Comparison of ENCODE assay signal across 8 mouse cellular contexts in the genomic region with DNA sequence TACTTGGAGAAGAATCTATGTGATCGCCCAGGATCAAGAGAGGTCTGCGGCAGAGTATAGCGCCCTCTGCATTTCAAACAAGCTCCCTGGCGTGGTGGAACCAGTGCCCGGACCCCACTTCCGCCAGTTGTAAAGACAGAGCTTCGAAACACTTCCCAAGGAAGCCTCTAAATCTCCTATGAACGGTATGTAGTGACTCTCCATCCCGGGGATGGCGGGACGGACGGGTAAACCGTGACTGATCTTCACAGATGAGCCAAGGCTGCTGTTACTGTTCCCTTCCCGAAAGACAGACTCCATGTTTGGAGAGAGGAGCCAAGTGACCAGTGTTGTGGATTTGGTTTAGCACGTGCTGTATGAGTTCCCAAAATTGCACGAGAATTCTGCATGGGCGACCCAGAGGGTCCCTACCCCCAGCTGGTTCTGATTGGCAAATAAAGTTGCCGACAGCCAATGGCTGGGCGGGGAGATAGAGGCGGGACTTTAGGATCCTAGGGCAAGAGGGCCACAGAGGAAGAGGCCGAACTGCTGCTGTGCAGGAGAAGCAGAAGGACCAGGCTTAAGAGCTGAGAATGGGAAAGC. TPM values are rescaled to one million over a fixed set of nuclear protein-coding genes. Genes with fewer than 3 reads are reported as not detected.
DNase-seq lines count a peak whose midpoint lies in the region; ATAC-seq lines count a peak whose summit lies in the region.

No protein-coding gene starts in this region.

- ATAC-seq in cerebellum, adult (ENCODE audit: insufficient number of reproducible peaks, low FRiP score, low TSS enrichment): peak; percentile 72
- ATAC-seq in forebrain, embryonic 13.5 days: peak; percentile 63; the same call in 1 of the 2 replicates
- ATAC-seq in limb, embryonic 13.5 days (ENCODE audit: low FRiP score, low read depth): peak; percentile 78
- ATAC-seq in midbrain, embryonic 12.5 days (ENCODE audit: low FRiP score, low read depth): peak; percentile 78

- 14% methylated on average over 21 of the region's 21 CpGs for WGBS in forebrain, embryonic 13.5 days
- 9% methylated on average over 21 of the region's 21 CpGs for WGBS in hindbrain, embryonic 10.5 days
- WGBS in limb, embryonic 13.5 days: 6% methylated on average over 21 of the region's 21 CpGs
- WGBS in midbrain, embryonic 12.5 days: 11% methylated on average over 21 of the region's 21 CpGs

- peaks cover 4% of the 10 kb centered on the region for H3K9me3 ChIP-seq in forebrain, embryonic 13.5 days (replicated peaks)
- H3K9me3 ChIP-seq in hindbrain, embryonic 10.5 days: peaks cover 6% of the 10 kb centered on the region
- peaks cover 7% of the 10 kb centered on the region for H3K9me3 ChIP-seq in limb, embryonic 13.5 days
- H3K9me3 ChIP-seq in midbrain, embryonic 12.5 days: peaks cover 4% of the 10 kb centered on the region

- H3K4me2 ChIP-seq in forebrain, embryonic 13.5 days: peak overlapping the region; percentile 62
- H3K4me2 ChIP-seq in limb, embryonic 13.5 days (replicated peaks): peak overlapping the region; percentile 65
- peak overlapping the region; percentile 59 for H3K4me2 ChIP-seq in midbrain, embryonic 12.5 days (replicated peaks)

- DNase-seq in cerebellum, adult 11-12 months: no peak
- peak; percentile 17 for DNase-seq in c-Kit-positive CD71-negative TER-119-negative erythroid progenitor cells, embryonic 14.5 days (ENCODE audit: low read depth)
- DNase-seq in hindbrain, embryonic 10.5 days (ENCODE audit: low spot score): peak; percentile 72
- DNase-seq in testis, postnatal 10 days (ENCODE audit: low spot score): peak; percentile 53

- no peak overlapping the region for H3K27ac ChIP-seq in forebrain, embryonic 13.5 days
- H3K27ac ChIP-seq in hindbrain, embryonic 10.5 days: peak overlapping the region; percentile 72; the same call in 1 of the 2 replicates
- no peak overlapping the region for H3K27ac ChIP-seq in limb, embryonic 13.5 days
- H3K27ac ChIP-seq in midbrain, embryonic 12.5 days (replicated peaks): no peak overlapping the region

- peaks cover 10% of the 10 kb centered on the region for H3K4me1 ChIP-seq in forebrain, embryonic 13.5 days
- peaks cover 13% of the 10 kb centered on the region; the same call in 1 of the 2 replicates for H3K4me1 ChIP-seq in hindbrain, embryonic 10.5 days (replicated peaks)
- H3K4me1 ChIP-seq in limb, embryonic 13.5 days: peaks cover 3% of the 10 kb centered on the region
- H3K4me1 ChIP-seq in midbrain, embryonic 12.5 days: no peaks in the 10 kb centered on the region

- peak overlapping the region; percentile 43 for H3K9ac ChIP-seq in forebrain, embryonic 13.5 days
- H3K9ac ChIP-seq in limb, embryonic 13.5 days: peak overlapping the region; percentile 46
- H3K9ac ChIP-seq in midbrain, embryonic 12.5 days (replicated peaks): no peak overlapping the region

- H3K4me3 ChIP-seq in forebrain, embryonic 13.5 days: peak overlapping the region; percentile 34
- peak overlapping the region; percentile 49 for H3K4me3 ChIP-seq in hindbrain, embryonic 10.5 days
- H3K4me3 ChIP-seq in limb, embryonic 13.5 days: peak overlapping the region; percentile 36
- peak overlapping the region; percentile 34 for H3K4me3 ChIP-seq in midbrain, embryonic 12.5 days

- H3K27me3 ChIP-seq in forebrain, embryonic 13.5 days: no peaks in the 10 kb centered on the region
- no peaks in the 10 kb centered on the region; the same call in 1 of the 2 replicates for H3K27me3 ChIP-seq in hindbrain, embryonic 10.5 days (ENCODE audit: insufficient read depth, poor library complexity, severe bottlenecking)
- H3K27me3 ChIP-seq in limb, embryonic 13.5 days: no peaks in the 10 kb centered on the region
- no peaks in the 10 kb centered on the region for H3K27me3 ChIP-seq in midbrain, embryonic 12.5 days

- peaks cover 3% of the 10 kb centered on the region; the same call in 1 of the 2 replicates for H3K36me3 ChIP-seq in forebrain, embryonic 13.5 days (ENCODE audit: poor library complexity, severe bottlenecking)
- H3K36me3 ChIP-seq in hindbrain, embryonic 10.5 days: peaks cover 5% of the 10 kb centered on the region
- peaks cover 3% of the 10 kb centered on the region; the same call in 1 of the 2 replicates for H3K36me3 ChIP-seq in limb, embryonic 13.5 days
- H3K36me3 ChIP-seq in midbrain, embryonic 12.5 days: peaks cover 4% of the 10 kb centered on the region

RNA-seq across cellular contexts. Expression of gene Gpatch1, which starts 48.7 kb away (rescaled TPM):
- 19.3 and 19.5 TPM in 2 replicates for polyA plus RNA-seq in forebrain, embryonic 13.5 days (2015; fragmentation: Nextera tagmentation; extraction: Ambion mirVana)
- 15.3 and 16.5 TPM in 2 replicates for polyA plus RNA-seq in hindbrain, embryonic 10.5 days (2016; fragmentation: Nextera tagmentation; extraction: Ambion mirVana)
- 20.0 and 20.9 TPM in 2 replicates for polyA plus RNA-seq in limb, embryonic 13.5 days (2015; fragmentation: Nextera tagmentation; extraction: Ambion mirVana)
- 19.6 and 19.9 TPM in 2 replicates for polyA plus RNA-seq in midbrain, embryonic 12.5 days (2016; fragmentation: Nextera tagmentation; extraction: Ambion mirVana)

RNA-seq across cellular contexts. Expression of gene Lrp3, which starts 54.2 kb away (rescaled TPM):
- polyA plus RNA-seq in forebrain, embryonic 13.5 days (2015; fragmentation: Nextera tagmentation; extraction: Ambion mirVana): 23.7 and 24.1 TPM in 2 replicates
- 13.1 and 13.7 TPM in 2 replicates for polyA plus RNA-seq in hindbrain, embryonic 10.5 days (2016; fragmentation: Nextera tagmentation; extraction: Ambion mirVana)
- polyA plus RNA-seq in limb, embryonic 13.5 days (2015; fragmentation: Nextera tagmentation; extraction: Ambion mirVana): 8.9 and 9.6 TPM in 2 replicates
- 19.3 and 20.7 TPM in 2 replicates for polyA plus RNA-seq in midbrain, embryonic 12.5 days (2016; fragmentation: Nextera tagmentation; extraction: Ambion mirVana)
